Mouse (Mus musculus): ENCODE measurements around the gene Ptprt. TPM values are rescaled to one million over a fixed set of nuclear protein-coding genes. Genes with fewer than 3 reads are reported as not detected.

The Ptprt gene
- total and polyA plus RNA-seq, 3 experiments: not detected

GRCm38 (mm10) chr2:161902196-161902595 is 758.8 kb downstream of the Ptprt start:
- no peak overlapping the region for H3K4me3 ChIP-seq (ENCODE audit: control insufficient read depth in 1 of 2, insufficient read depth in 1 of 2, low read depth in 2 of 2, low read length in 2 of 2)
- no peak overlapping the region for H3K9ac ChIP-seq (ENCODE audit: control insufficient read depth, low read depth, low read length, poor library complexity, severe bottlenecking)
- DNase-seq (ENCODE audit: low read depth, low spot score): no peak
- no peaks in the 10 kb centered on the region for H3K27me3 ChIP-seq (ENCODE audit: control insufficient read depth in 1 of 2, insufficient read depth in 2 of 2, low read length in 2 of 2)
- no peaks in the 10 kb centered on the region for H3K36me3 ChIP-seq (ENCODE audit: control insufficient read depth in 1 of 2, insufficient read depth in 2 of 2, low read length in 2 of 2)
- no peaks in the 10 kb centered on the region for H3K79me2 ChIP-seq (ENCODE audit: control insufficient read depth, insufficient read depth, low read length, poor library complexity)
- H3K9me3 ChIP-seq (replicated peaks; ENCODE audit: insufficient read depth, low read length): no peaks in the 10 kb centered on the region
- TF ChIP-seq ZKSCAN1 (IDR thresholded peaks at IDR 0.05; ENCODE audit: low read depth, low read length) (no peak), GABPA (IDR thresholded peaks at IDR 0.05; ENCODE audit: low read depth, low read length) (no peak), UBTF (IDR thresholded peaks at IDR 0.05; ENCODE audit: borderline replicate concordance, insufficient read depth, low read depth, low read length) (no peak), CTCF (IDR thresholded peaks at IDR 0.05 in 2 of 3, conservative IDR thresholded peaks at IDR 0.05 in 1 of 3; ENCODE audit: control insufficient read depth in 1 of 3, insufficient read depth in 1 of 3, low read depth in 2 of 3, low read length in 3 of 3, poor library complexity in 1 of 3, severe bottlenecking in 1 of 3) (no peak), USF2 (IDR thresholded peaks at IDR 0.05; ENCODE audit: borderline replicate concordance in 1 of 2, insufficient read depth in 1 of 2, low read depth in 1 of 2, low read length in 2 of 2) (no peak), MAFK (IDR thresholded peaks at IDR 0.05; ENCODE audit: borderline replicate concordance, low read depth, low read length) (no peak), MEF2A (IDR thresholded peaks at IDR 0.05; ENCODE audit: extremely low read depth, insufficient replicate concordance, low read depth, low read length, poor library complexity, severe bottlenecking) (no peak), HCFC1 (IDR thresholded peaks at IDR 0.05; ENCODE audit: low read depth, low read length) (no peak), MYC (IDR thresholded peaks at IDR 0.05; ENCODE audit: low read depth, low read length) (no peak), BHLHE40 (IDR thresholded peaks at IDR 0.05; ENCODE audit: borderline replicate concordance, low read depth, low read length) (no peak), EP300 (IDR thresholded peaks at IDR 0.05; ENCODE audit: low read depth in 1 of 2, low read length in 2 of 2) (no peak), JUND (IDR thresholded peaks at IDR 0.05; ENCODE audit: low read depth, low read length) (no peak), E2F4 (IDR thresholded peaks at IDR 0.05; ENCODE audit: borderline replicate concordance, low read depth, low read length) (no peak), TCF12 (IDR thresholded peaks at IDR 0.05; ENCODE audit: low read depth, low read length) (no peak), NELFE (IDR thresholded peaks at IDR 0.05; ENCODE audit: low read depth, low read length) (no peak), POLR2AphosphoS5 (IDR thresholded peaks at IDR 0.05; ENCODE audit: borderline replicate concordance, low read depth, low read length) (no peak), CHD2 (IDR thresholded peaks at IDR 0.05; ENCODE audit: low read length) (no peak), NRF1 (IDR thresholded peaks at IDR 0.05; ENCODE audit: insufficient read depth, low read depth, low read length, poor library complexity, severe bottlenecking) (no peak), ZC3H11A (IDR thresholded peaks at IDR 0.05; ENCODE audit: low read depth, low read length) (no peak), ZNF384 (IDR thresholded peaks at IDR 0.05; ENCODE audit: low read depth, low read length) (no peak)
- no peaks in the 10 kb centered on the region for H3K4me1 ChIP-seq (ENCODE audit: control insufficient read depth in 1 of 2, insufficient read depth in 2 of 2, low read length in 2 of 2)
- no peak overlapping the region for H3K27ac ChIP-seq (ENCODE audit: control insufficient read depth, low read depth, low read length)

- Histone ChIP-seq H3K4me3 (ENCODE audit: control insufficient read depth in 1 of 2, insufficient read depth in 1 of 2, low read depth in 2 of 2, low read length in 2 of 2) (no peak overlapping the region), H3K27ac (ENCODE audit: control insufficient read depth, low read depth, low read length) (no peak overlapping the region), H3K4me1 (ENCODE audit: control insufficient read depth in 1 of 2, insufficient read depth in 2 of 2, low read length in 2 of 2) (no peaks in the 10 kb centered on the region), H3K9me3 (replicated peaks; ENCODE audit: insufficient read depth, low read length) (no peaks in the 10 kb centered on the region), H3K79me2 (ENCODE audit: control insufficient read depth, insufficient read depth, low read length, poor library complexity) (no peaks in the 10 kb centered on the region), H3K9ac (ENCODE audit: control insufficient read depth, low read depth, low read length, poor library complexity, severe bottlenecking) (no peak overlapping the region), H3K36me3 (ENCODE audit: control insufficient read depth in 1 of 2, insufficient read depth in 2 of 2, low read length in 2 of 2) (no peaks in the 10 kb centered on the region), H3K27me3 (ENCODE audit: control insufficient read depth in 1 of 2, insufficient read depth in 2 of 2, low read length in 2 of 2) (no peaks in the 10 kb centered on the region)
- TF ChIP-seq HCFC1 (IDR thresholded peaks at IDR 0.05; ENCODE audit: low read depth, low read length): no peak
- no peak for TF ChIP-seq ZNF384 (IDR thresholded peaks at IDR 0.05; ENCODE audit: low read depth, low read length)
- no peak for TF ChIP-seq ZMIZ1 (IDR thresholded peaks at IDR 0.05; ENCODE audit: low read depth, low read length)
- DNase-seq (ENCODE audit: low read depth, low spot score): no peak
Observed at GRCm38 (mm10) chr2:161884446-161884845, 776.5 kb downstream of the Ptprt start.
